Mouse (Mus musculus) kidney, adult 9 months (tissue): ENCODE results near the gene Mmadhc.

Experiments used
- DNase-seq: peaks from one replicate; pipeline ENCODE4 v3.0.0; 2022

Mmadhc gene

DNA sequence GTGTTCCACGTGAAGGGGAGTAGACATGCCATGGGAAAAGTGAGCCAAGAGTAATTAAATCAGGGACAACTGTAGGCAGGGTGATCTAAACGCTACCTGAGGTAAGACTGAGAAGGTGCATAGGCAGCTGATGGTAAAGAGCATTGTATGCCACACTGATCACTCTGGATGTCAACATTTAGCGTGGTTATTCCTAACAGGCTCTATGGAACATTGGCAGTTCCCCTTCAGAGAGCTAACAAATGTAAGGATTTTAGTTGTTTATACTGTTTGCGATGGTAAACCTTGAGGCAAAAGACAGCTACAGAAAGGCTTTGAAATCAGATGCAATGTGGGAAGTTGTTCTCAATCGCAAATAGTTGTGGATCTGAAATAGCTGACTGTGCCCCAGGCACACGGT lies 32.5 kb downstream of the Mmadhc start:
- no peak for DNase-seq

- no peak for DNase-seq
These were observed 41.6 kb downstream of the Mmadhc start for GRCm38 (mm10) chr2:50254955-50255354.

DNA sequence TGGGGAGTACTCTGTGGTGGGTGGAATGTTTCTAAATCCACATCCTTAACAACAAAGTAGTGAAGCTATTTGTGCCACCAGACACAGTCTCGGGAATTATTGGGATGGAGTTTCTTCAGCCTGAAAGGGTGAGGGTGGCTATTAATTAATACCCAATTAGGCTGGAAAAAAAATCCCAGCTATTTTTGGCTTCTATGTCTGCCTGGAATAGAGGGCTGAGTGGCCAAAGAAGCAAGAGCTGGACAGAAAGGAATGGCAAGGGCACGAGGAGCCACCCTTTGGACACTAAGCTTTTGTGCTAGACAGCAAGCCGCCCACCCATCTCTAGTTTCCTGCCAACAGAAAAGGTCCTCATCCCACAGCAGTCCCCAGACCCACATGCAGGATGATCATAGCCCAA lies 48.0 kb downstream of the Mmadhc start:
- DNase-seq: no peak

DNA sequence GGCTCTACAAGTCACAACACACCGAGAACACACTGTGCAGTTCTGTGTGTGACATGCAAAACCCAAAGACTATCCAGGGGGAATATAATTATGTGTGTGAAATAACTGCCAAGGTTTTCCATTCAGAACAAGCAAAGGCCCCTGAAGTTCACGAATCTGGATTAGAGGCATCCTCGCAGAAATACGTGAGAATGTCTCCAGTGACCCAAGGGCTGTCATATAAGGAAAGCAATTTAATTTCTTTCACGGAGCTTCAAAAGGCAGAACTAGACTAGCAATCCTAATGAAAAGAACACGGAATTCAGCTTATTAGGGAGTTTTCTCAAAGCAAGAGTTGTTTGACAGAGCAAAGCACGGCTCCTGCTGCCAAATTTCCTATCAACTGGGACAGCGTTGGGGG lies 63.1 kb downstream of the Mmadhc start:
- no peak for DNase-seq
